Mouse (Mus musculus): ENCODE results near the gene Olfr303.
"Not testable (repeated sequence)": the region's sequence is repeated elsewhere in the genome, so short reads cannot be mapped to it uniquely, and the experiment has no call there.

DNA sequence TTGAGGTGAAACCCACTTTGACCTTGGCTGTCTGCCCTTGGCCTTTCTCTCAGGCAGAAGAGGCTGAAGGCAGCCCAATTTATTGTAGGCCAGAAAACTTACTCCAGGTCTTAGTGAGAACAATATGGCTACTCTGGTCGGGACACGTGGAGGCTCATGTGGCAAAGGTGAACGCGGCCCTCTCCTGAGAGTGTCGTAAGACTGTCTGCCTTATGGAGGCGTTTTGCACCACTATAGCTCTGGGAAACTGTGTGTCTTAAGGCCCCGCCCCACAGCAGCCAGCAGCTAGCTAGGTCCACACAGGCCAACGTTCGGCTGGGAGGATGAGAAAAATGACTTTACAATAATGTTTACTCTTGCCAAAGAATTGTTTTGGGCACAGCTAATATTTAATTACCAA is 51.3 kb downstream of the Olfr303 start:
- TF ChIP-seq CTCF, POLR2A (IDR thresholded peaks at IDR 0.05; ENCODE audit: insufficient read depth, low read depth, low read length): not testable (repeated sequence)
